Mouse (Mus musculus) T-helper 17 cell (primary cell): Measurements from ENCODE around the gene Fkbp10.

Source experiments
- in situ Hi-C, 2 experiments: fragments of 300-600 bp; cut with MboI, MseI; formaldehyde crosslinking; loops; 1 replicate in 1 of 2; 2 replicates in 1 of 2; pipeline ENCODE4 v1.15.1; 2025; ENCODE audit warnings: high pct_unique_total_duplicates in 2 of 2

The Fkbp10 gene

DNA sequence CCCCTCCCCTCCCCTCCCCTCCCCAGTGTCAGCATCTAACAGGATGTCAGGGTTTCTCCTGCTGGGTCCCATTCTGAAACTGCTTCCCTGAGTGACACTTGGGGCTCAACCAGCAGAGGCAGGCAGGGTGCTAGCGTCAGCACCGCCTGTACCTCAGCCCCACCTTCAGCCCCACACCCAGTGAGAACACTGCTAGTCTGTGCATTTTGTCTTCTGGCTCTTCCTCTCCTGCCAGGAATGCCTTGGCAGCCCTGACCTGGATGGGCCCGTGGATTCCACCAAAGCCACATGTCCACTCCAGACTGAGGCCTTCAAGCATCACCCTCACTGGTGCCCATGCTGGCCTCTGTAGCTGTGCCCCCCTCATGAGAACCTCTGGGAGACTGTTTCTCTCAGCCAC, 5.8 kb upstream of the Fkbp10 start:
- in situ Hi-C loops, result no loop called here

DNA sequence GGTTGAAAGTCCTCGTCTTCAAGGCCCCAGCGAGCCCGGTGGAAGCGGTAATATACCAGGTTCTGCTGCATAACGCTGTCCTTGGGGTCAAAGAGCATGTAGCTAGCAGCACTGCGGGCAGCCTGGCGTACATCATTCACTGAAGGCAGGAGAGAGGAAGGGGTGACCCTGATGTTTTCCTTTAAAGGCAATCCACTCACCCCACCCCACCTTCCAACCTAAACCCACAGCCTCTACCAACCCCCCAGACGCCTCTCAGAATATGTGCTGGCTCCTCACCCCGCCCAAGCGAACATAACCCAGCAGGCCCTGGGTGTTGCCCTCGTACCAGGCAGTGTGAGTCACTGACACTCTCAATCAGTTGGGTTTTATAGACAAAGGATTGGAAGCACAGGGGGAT, 3.8 kb upstream of the Fkbp10 start:
- in situ Hi-C loops, result no loop called here

DNA sequence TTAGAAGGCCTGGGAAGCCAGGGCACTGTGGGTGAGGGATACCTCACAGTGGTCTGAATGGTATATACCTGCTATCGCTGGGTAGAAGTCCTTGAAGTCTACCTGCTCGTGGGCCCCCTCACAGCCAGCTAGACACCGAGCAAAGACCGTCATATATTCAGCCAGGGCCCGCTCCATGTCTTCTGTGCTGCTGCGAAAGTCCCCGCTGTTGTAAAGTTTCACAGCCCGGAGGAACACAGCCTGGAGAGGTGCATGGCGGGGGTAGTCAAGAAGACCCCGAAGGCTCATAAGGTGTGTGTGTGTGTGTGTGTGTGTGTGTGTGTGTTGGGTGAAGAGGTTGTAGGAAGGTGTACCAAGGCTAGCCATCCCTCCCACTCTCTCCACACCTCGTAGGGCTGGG, 2.0 kb upstream of the Fkbp10 start:
- in situ Hi-C loops, result no loop called here

DNA sequence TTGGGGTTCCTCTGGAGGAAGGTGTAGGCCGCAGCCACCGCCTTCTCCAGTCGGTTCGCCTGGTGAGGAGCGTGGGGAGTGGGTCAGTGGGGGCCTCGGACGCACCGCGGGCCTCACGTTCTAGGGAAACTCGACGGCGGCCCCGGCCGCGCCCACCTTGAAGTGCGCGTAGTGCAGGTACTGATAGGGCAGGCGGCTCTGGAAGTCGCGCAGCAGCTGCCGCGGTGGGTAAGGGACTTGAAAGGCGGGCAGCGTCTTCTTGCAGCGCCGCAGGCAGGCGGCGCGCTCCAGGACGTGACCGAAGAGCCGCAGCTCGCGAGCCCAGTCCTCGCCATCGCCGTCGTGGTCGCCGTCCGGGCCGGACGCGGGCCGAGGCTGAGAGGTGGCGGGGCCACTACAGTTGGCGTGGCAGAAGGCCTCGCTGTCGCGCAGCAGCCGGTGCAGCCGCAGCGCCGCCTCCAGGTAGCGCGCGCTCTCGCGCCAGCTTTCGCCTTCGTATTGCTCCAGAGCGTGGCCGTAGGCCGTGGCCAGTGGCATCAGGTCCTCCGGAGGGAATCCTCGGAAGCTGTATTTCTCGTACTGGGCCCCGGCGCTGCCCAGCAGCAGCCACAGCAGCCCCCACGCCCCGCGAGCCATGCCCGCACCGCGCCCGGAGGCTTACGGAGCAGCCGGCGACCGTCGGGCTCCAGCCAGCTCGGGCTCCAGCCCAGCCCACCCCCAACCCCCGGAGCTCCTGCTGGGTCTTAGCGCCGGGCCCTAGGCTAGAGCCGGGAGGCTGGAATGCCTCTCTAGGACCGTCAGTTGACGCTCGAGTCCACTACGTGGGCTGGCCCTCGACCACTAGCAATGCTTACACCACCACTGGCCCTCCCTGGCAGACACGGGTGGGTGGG, 1.2 kb upstream of the Fkbp10 start, which contains the start of gene P3h4:
Gene P3h4, minus strand, starts transcription at position 816 of the 893 bp plus-strand sequence.
- in situ Hi-C loops, result no loop called here

DNA sequence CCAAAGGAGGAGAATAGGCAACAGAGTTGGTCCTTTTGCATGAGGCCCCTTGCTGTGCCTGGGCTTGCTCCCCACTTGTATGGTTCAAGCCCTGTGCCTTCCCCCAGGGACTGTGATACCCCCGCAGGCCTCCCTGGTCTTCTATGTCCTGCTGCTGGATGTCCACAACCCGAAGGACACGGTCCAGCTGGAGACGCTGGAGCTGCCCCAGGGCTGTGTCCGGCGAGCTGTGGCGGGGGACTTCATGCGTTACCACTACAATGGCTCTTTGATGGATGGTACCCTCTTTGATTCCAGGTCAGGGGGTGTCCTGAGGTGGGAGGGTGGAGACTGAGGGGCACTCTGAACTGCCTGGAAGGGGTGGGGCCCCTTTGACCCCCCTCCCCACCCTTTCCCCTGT, 6.0 kb downstream of the Fkbp10 start:
- in situ Hi-C loops, result no loop called here

DNA sequence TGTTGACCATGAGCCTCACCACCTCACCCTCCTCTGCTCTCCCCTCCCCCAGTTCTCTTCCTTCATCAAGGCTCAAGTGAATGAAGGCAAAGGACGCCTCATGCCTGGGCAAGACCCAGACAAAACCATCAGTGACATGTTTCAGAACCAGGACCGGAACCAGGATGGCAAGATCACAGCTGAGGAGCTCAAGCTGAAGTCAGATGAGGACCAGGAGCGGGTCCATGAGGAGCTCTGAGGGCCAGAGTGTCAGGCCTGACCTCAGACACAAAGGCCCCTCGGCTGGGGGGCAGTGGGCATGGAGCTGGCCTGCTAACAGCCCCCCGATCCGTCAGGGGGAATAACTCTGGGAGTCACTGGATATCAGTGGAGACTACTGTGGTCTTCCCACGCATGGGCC, 8.3 kb downstream of the Fkbp10 start:
- in situ Hi-C loops, result no loop called here

DNA sequence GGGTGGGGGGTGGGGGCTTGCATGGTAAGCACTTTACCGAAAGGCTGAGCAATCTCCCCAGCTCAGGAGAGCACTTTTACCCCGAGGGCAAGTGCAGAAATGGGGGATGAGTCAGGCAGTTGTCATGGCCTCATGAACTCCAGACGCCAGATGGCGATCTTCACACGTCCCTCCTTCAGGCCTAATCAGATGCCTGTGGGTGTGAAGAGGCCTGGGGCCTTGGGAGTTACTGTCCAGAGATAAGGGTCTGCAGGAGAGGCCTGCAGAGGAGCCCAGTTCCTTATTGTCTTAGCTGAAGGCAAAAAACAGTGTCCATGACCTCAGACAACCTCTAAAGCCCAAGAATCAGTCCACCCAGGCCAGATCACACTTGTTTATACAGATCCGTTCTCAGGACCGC, 10.4 kb downstream of the Fkbp10 start:
- in situ Hi-C loops, result no loop called here

DNA sequence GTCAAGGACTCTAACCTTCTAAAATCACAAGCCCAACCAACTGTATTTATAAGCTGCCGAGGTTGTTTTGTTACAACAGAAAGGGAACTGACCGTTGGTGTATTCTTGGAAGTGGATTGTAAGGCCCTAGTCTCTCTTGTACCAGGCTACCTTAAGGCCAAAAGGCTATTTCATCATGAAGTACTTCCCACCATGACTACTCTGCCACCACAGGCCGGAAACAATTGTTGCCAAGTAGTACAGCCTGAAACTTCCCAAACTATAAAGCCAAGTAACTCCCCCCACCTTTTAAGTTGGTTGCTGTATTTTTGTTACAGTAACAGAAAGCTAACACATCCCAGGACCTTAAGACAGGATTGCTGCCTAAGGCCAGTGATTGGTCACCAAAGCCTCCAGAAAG, 11.3 kb downstream of the Fkbp10 start:
- in situ Hi-C loops, result no loop called here

DNA sequence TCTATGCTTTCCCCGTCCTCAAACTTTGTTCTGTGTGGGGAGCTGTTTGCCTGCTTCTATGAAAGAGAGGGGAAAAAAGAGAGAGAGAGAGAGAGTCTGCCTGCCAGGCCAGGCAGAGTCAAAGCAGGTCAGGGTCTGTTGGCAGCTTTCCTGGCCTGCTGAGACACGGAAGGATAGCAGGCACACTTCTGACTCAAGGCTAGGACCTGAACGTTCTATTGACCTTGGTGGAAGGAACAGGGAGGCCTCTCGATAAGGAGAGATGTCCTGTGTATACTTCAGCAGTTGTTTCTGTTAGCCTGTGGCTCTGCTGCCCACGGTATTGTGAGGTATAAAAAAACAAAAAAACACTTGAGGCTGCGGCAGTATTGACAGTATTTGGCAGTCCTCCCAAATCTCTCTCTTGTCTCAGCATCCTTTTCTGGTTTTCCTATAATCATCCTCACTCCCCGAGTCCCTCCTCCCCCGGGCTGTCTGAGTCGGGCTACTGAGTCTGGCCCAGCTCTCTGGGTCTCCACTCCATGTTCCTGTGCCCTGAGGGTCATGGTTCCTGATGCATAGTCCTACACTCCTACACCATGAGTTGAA, 13.2 kb downstream of the Fkbp10 start:
- in situ Hi-C loops, result no loop called here

DNA sequence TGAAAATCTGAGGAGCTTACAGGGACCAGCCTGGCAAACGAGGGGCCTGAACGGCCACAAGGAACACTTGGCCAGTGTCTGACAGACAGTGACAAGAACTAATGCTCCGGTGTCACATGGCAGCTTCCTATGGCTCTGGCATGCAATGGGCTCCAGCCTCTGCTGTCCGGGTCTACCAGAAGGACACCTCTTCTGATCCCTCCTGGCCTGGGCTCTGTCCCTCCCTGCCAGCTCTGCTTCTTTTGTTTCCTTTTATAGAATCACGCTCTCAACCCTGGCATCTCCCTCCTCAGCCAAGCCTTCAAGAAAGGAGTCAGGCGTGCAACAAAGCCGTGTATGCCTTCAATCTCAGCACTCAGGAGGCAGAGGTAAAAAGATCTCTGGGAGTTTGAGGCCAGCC, 14.6 kb downstream of the Fkbp10 start:
- in situ Hi-C loops, result no loop called here

DNA sequence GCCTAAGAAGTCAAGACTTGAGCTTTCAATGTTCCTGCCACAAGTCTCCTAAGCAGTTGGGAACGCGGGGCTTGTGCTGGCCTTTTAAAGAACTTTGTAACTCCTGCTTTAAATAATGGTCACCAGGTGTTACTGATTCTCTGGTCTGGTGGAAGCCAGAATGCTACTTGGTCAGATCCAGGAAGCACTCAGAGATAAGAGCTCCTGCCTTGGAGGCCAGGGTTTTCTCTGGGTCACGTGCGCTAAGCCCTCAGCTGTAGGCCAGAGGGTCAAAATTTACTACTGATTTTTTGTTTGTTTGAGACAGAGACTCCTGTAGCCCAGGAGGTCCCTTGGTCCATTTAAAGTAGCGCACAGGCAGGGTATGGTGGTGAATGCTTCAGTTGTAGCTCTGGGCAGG, 16.5 kb downstream of the Fkbp10 start:
- in situ Hi-C loops, result no loop called here

DNA sequence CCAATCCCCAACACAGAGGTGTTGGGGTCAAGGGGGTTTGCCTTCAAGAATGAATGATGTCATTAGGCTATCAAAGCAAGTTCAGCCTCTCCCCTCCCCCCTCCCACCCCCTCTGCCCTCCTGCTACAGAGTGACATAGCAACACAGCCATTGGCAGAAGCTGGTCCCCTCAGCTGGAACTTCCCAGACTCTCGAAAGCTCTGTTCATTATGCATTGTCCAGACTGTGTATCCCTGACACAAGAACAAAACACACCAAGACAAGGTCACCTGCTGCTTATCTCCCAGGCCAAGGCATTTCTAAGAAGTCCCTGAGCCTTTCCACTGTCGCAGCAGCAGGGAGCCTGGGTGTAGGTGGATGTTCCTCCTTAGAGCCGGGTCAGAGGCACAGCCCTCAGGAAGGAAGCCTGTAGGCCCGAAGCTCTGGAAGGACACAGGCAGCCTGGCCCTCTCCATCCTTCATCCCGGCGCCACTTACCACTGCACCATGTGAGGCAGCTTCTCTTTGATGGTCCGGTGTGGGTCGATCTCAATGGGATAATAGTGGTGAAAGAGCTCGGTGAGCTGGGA, 20.3 kb downstream of the Fkbp10 start:
- in situ Hi-C loops, result no loop called here

DNA sequence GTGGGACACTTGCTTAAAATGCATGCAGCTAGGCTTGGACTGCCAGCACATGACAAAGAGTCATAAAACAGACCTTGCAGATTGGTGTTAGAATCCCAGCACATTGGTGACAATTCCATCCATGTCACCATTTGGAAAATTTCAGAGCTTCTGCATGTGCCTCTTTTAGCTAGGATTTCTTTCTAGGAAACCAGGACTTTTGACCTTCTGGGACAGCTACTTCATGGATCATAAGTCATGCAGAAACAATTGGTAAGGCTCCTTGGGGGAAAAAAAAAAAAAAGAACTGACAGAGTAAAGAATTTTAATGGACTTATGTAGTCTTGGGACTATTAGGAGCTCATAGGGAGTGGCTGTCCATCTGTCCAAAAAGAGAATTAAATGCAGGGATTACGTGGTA, 22.4 kb downstream of the Fkbp10 start:
- in situ Hi-C loops, result no loop called here

DNA sequence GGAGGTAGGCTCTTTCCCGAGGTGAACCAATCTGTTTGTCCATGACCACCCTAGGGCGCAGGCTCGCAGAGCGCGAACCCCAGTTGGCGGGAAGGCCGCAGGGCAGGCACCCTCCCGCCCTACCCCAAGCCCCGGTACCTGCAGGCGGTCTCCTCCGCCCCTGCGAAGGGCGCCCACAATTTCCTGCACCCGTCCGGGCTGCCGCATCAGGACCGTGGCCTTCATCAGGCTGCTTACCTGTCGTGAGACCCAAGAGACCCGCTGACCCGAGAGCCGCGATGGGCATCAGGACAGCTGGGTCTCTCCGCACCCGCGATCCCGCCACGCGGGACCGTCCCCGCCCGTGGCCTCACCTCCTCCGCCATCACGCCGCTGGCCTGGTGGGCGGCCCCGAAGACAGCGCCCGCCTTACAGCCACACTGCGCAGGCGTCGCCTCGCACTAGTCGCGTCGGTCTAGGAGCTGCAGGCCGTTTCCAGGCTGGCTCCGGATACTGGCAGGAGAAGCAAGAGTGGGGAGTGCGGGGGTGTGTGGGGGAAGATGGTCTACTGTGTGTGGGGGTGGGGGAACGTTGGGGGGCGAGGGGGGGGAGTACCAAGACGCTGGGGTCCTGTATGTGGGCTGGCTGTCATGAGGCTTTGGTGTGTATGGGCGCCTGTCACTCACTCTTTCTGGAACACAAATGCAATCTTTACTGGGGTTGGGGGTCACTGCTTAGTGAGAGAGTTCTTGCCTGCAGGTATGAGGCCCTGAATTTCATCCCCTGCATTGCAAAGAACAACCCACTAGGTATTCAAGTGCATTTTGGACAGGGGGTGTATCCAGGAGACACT, 25.4 kb downstream of the Fkbp10 start:
- in situ Hi-C loops, result no loop called here

DNA sequence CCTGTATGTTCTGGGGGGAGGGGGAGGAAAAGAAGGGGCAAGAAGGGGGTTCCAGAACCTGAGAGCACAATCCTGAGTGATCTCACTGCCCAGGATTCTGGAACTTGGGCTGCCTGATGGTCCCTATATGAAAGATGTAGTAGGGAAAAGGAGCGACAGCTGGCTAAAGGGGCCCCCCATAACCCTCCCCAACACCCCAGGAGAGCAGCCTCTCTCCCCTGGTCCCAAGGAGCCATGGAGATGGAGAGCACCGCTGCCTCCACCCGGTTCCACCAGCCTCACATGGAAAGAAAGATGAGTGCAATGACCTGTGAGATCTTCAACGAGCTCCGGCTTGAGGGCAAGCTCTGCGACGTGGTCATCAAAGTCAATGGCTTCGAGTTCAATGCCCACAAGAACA, 26.3 kb downstream of the Fkbp10 start, which contains the start of the genes Nt5c3b and Klhl10:
Gene Nt5c3b, minus strand, starts transcription at position 12 of the 400 bp plus-strand sequence.
Gene Klhl10, plus strand, starts transcription at position 121 of the 400 bp plus-strand sequence.
- in situ Hi-C loops, result no loop called here

DNA sequence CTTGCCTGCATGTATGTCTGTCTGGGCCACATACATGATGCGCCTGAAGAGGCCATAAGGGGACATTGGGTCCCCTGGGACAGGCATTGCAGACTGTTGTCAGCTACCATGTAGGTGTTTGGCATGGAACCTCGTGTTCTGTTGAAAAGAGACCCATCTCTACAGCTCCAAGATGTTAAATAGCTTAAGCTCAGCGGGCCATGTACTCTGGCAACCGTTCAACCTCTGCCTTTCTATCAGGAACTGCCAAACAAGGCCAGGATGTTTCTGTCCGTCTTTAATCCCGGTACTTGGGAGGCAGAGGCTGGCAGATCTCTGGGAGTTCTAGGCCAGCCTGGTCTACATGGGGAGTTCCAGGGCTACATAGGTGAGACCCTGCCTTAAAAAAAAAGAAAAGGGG, 27.1 kb downstream of the Fkbp10 start:
- in situ Hi-C loops, result no loop called here

DNA sequence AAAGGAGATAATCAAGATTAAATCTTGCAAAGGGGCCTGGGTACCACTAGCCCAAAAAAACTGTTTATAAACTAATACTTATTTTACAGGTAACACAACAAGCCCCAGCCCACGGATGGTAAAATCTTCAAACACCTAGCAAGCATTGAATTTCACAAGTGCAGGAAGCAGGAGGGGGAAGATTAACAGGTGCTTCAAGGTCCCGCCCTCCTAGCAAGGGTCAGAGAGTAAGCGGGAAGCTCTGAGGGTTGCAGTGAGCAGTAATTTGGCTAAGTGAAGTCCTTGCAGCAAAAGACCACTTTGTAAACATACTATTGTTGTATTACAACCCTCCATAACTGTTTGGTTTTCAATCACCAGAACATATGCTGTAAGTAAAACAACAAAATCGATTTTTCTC, 41.8 kb downstream of the Fkbp10 start:
- in situ Hi-C loops, result no loop called here

DNA sequence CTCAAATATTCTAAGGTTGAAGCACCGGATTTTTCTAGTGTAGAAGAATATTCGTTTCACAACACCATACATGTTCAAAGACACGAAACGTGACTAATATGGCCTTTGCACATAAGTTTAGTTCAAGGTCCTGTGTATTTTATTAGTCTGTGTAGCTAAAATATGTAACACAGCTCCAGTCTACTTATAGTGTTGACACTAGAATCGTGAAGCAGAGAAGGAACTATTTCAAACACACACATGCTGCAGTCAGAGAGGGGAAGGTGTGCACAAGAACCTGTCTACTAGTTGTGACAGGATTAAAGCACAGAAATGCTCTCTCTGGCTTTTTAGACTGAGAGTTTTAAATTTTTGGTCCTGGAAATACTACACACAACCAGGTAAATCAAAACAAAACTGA, 42.2 kb downstream of the Fkbp10 start:
- in situ Hi-C loops, result no loop called here

DNA sequence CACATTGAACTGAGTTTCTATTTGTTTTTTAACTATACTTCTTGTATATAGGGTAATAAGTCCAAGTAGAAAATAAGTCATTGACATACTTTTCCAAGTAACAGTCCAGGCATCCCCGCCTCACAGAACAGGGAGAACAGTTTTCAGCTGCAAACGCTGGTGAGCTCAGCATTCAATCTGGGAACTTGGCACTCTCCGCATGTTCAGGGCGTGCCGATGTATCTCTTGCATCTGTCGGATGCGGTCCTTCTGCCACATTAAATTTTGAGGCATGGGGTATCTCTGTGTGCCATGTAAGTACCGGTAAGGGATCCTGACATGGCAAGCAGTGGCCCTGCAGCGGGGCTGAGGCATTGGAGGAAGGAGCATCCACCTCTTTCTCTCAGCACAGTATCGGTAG, 47.2 kb downstream of the Fkbp10 start:
- in situ Hi-C loops, result no loop called here

DNA sequence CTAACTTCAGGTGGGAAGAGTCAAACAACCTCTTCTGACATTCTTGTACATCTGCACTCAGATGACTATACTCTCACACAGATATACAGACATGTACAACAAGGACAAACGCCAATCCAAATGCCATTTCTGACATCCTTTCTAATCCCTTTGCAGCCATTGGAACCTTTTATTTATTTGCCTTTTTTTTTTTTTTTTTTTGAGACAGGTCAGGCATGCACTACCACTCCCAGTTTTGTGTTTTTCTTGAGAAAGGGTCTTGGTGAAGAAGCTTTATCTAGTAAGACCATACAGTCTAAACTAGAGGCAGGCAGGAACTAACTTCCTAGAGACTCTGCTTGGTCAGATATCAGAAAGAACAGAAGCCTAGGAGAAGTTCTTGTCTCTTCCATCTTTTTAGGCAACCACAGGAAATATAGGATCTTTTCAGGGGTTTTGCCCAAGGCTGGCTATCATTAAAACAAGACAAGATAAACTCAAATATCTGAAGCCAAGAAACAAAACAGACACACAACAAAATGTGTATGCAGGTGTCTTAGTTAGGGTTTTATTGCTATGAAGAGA, 49.8 kb downstream of the Fkbp10 start:
- in situ Hi-C loops, result no loop called here

DNA sequence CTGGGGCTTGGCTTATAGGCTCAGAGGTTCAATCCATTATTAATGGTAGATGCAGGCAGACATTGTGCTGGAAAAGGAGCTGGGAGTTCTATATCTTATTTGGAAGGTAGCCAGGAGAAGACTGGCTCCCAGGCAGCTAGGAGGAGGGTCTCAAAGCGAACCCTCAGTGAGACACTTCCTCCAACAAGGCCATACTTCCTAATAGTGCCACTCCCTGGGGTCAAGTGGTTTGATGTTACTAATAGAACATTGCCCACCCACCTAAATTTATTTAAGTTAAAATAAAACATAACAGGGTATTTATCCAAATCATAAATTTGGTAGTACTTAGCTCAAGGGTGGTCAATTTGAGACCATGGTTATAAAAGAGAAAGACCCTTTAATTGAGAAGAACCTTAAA, 50.3 kb downstream of the Fkbp10 start:
- in situ Hi-C loops, result no loop called here
